Mouse (Mus musculus) cerebellum, adult 2 months (tissue): ENCODE measurements around the gene Plekhm3.

Experiments used
- CTCF ChIP-seq: fragments of 200-500 bp; IDR thresholded peaks from 2 replicates; pipeline ENCODE4 v1.5.1; 2011; ENCODE audit warnings: low read depth, mild to moderate bottlenecking, control low read depth, low read length, moderate library complexity, borderline replicate concordance; ENCODE audit not compliant: insufficient read depth
- POLR2A ChIP-seq: fragments of 200-500 bp; IDR thresholded peaks from 2 replicates; pipeline ENCODE4 v1.6.1; 2011; ENCODE audit warnings: low read length, control low read depth, borderline replicate concordance; ENCODE audit not compliant: insufficient read depth

- TF ChIP-seq CTCF (no peak), POLR2A (no peak)
Observed at GRCm38 (mm10) chr1:64859826-64860225, 96.8 kb downstream of the Plekhm3 start.
